Mouse (Mus musculus) neutrophil, adult 65 days (primary cell): ENCODE data around the gene Camsap1. TPM values are rescaled to one million over a fixed set of nuclear protein-coding genes. Genes with fewer than 3 reads are reported as not detected.

ENCODE experiments used
- total RNA-seq: library from RNA; stranded (reverse); gene quantifications from 2 replicates; pipeline ENCODE4 v1.2.4, GENCODE M21; 2023

Camsap1 gene
- total RNA-seq, result 2.5 and 10.0 TPM in 2 replicates

GRCm38 (mm10) chr2:25983159-25983907 lies at the start of gene Camsap1:
Gene Camsap1, minus strand, starts transcription at chr2:25983282.

GRCm38 (mm10) chr2:26021561-26022257 lies 38.6 kb upstream of the Camsap1 start, which contains the start of gene Ubac1:
Gene Ubac1, minus strand, starts transcription at chr2:26021747.

Other genes starting within 250 kb of the Camsap1 start
- not detected in 2 replicates for gene Obp2b, start 246.3 kb downstream of the Camsap1 start, total RNA-seq
- gene Lcn3, start 217.7 kb downstream of the Camsap1 start, total RNA-seq, result not detected in 2 replicates
- not detected in 2 replicates for gene Lcn11, start 206.3 kb downstream of the Camsap1 start, total RNA-seq
- gene Gm13539, start 201.0 kb downstream of the Camsap1 start, total RNA-seq, result not detected in 2 replicates
- not detected in 2 replicates for gene Glt6d1, start 167.4 kb downstream of the Camsap1 start, total RNA-seq
- gene Lcn9, start 160.1 kb downstream of the Camsap1 start, total RNA-seq, result not detected in 2 replicates
- not detected in 2 replicates for gene Sohlh1, start 136.0 kb downstream of the Camsap1 start, total RNA-seq
- not detected in 2 replicates for gene Kcnt1, start 119.5 kb downstream of the Camsap1 start, total RNA-seq
- 7.5 and 10.3 TPM in 2 replicates for gene Ubac1, start 38.5 kb upstream of the Camsap1 start, total RNA-seq
- gene Nacc2, start 139.9 kb upstream of the Camsap1 start, total RNA-seq, result 1.0 and 1.5 TPM in 2 replicates
- not detected in 2 replicates for gene Lhx3, start 225.0 kb upstream of the Camsap1 start, total RNA-seq